Mouse (Mus musculus): ENCODE data around the gene Rpl32.

- no peak for TF ChIP-seq GATA1 (IDR thresholded peaks at IDR 0.05; ENCODE audit: low read length)
- TF ChIP-seq TAL1 (IDR thresholded peaks at IDR 0.05; ENCODE audit: low read length) = no peak
These were observed 405 bp downstream of the Rpl32 start for GRCm38 (mm10) chr6:115808196-115808487.

All from erythroblast, embryonic 14.5 days (primary cell).